Mouse (Mus musculus) embryonic facial prominence, embryonic 11.5 days (tissue): ENCODE data around the gene Hmcn2. TPM values are rescaled to one million over a fixed set of nuclear protein-coding genes. Genes with fewer than 3 reads are reported as not detected.

ENCODE experiments used
- ATAC-seq: fragments of 200-750 bp; cut with Nextera tagmentation; replicated peaks from 2 replicates; pipeline ENCODE4 v1.8.0; 2017; ENCODE audit warnings: low read depth; ENCODE audit not compliant: insufficient number of reproducible peaks, low FRiP score, low TSS enrichment
- DNase-seq: peaks from one replicate; pipeline ENCODE4 v3.0.0-alpha.2; 2015; ENCODE audit warnings: low spot score
- H3K27ac ChIP-seq: fragments of 300-500 bp; sonication (generic); replicated peaks from 2 replicates; pipeline ENCODE4 v1.5.1; 2014; ENCODE audit warnings: mild to moderate bottlenecking, low read depth, low read length, control low read depth
- H3K27me3 ChIP-seq: fragments of 300-500 bp; sonication (generic); 2 replicates; pipeline ENCODE4 v1.6.1; 2014; ENCODE audit warnings: mild to moderate bottlenecking, low read length, moderate library complexity, mixed read lengths; ENCODE audit not compliant: control insufficient read depth, insufficient read depth
- H3K36me3 ChIP-seq: fragments of 300-500 bp; sonication (generic); replicated peaks from 2 replicates; pipeline ENCODE4 v1.6.1; 2014; ENCODE audit warnings: low read depth, mild to moderate bottlenecking, low read length, moderate library complexity, mixed read lengths; ENCODE audit not compliant: control insufficient read depth, insufficient read depth
- H3K4me1 ChIP-seq: fragments of 300-500 bp; sonication (generic); 2 replicates; pipeline ENCODE4 v1.6.1; 2014; ENCODE audit warnings: low read length, mixed read lengths; ENCODE audit not compliant: control insufficient read depth, insufficient read depth
- H3K4me2 ChIP-seq: fragments of 300-500 bp; sonication (generic); 2 replicates; pipeline ENCODE4 v1.6.1; 2014; ENCODE audit warnings: low read depth, mild to moderate bottlenecking, control low read depth, low read length, moderate library complexity
- H3K4me3 ChIP-seq: fragments of 300-500 bp; sonication (generic); 2 replicates; pipeline ENCODE4 v1.5.1; 2014; ENCODE audit warnings: low read depth, low read length, control low read depth
- H3K9ac ChIP-seq: fragments of 300-500 bp; sonication (generic); replicated peaks from 2 replicates; pipeline ENCODE4 v1.6.1; 2014; ENCODE audit warnings: mild to moderate bottlenecking, control low read depth, low read length
- H3K9me3 ChIP-seq: fragments of 300-500 bp; sonication (generic); replicated peaks from 2 replicates; pipeline ENCODE4 v1.6.1; 2016; ENCODE audit warnings: mild to moderate bottlenecking, low read length, inconsistent platforms, mixed read lengths; ENCODE audit not compliant: control insufficient read depth
- WGBS: fragments of 180-500 bp; shearing (Covaris S2); extraction: QIAGEN DNeasy Blood & Tissue Kit; methylation state at CpG from one replicate; pipeline ENCODE4 v1.1.7; 2014; 5-methylcytosine and 5-hydroxymethylcytosine counted together
- polyA plus RNA-seq: library from polyadenylated mRNA; unstranded; fragments of >200 nt; fragmentation: Nextera tagmentation; extraction: Ambion mirVana; gene quantifications from 2 replicates; pipeline ENCODE4 v1.2.1, GENCODE M21; 2014

The Hmcn2 gene
- polyA plus RNA-seq, 1 experiment from 2014 or later = 0.10 TPM

- Histone ChIP-seq H3K4me3 (no peak overlapping the region), H3K4me2 (no peak overlapping the region), H3K36me3 (no peaks in the 10 kb centered on the region), H3K9ac (no peak overlapping the region), H3K9me3 (no peaks in the 10 kb centered on the region), H3K27ac (no peak overlapping the region), H3K4me1 (no peaks in the 10 kb centered on the region; the same call in 1 of the 2 replicates), H3K27me3 (peaks cover 3% of the 10 kb centered on the region)
- no peak for DNase-seq
- ATAC-seq = no peak
- WGBS = 45% methylated on average over 15 of the region's 15 CpGs
Observed at GRCm38 (mm10) chr2:31502616-31503522, 188.7 kb downstream of the Hmcn2 start.

GRCm38 (mm10) chr2:31505472-31505871 is 191.3 kb downstream of the Hmcn2 start:
- 61% methylated on average over 11 of the region's 11 CpGs for WGBS
- Histone ChIP-seq H3K4me2 (no peak overlapping the region), H3K9me3 (no peaks in the 10 kb centered on the region), H3K4me3 (no peak overlapping the region), H3K36me3 (no peaks in the 10 kb centered on the region), H3K9ac (no peak overlapping the region), H3K27ac (no peak overlapping the region), H3K27me3 (no peaks in the 10 kb centered on the region; the same call in 1 of the 2 replicates), H3K4me1 (peaks cover 3% of the 10 kb centered on the region; the same call in 1 of the 2 replicates)
- ATAC-seq (no peak), DNase-seq (no peak)

- no peak for DNase-seq
- Histone ChIP-seq H3K27me3 (no peaks in the 10 kb centered on the region), H3K9ac (no peak overlapping the region), H3K9me3 (no peaks in the 10 kb centered on the region), H3K4me1 (peaks cover 3% of the 10 kb centered on the region), H3K4me3 (no peak overlapping the region), H3K4me2 (no peak overlapping the region), H3K36me3 (no peaks in the 10 kb centered on the region), H3K27ac (no peak overlapping the region)
- ATAC-seq = no peak
- 95% methylated on average over 6 of the region's 6 CpGs for WGBS
Observed at GRCm38 (mm10) chr2:31508851-31509250, 194.6 kb downstream of the Hmcn2 start.

Other genes starting within 250 kb of the Hmcn2 start
- 15.9 and 17.9 TPM in 2 replicates for gene Fnbp1, start 172.4 kb upstream of the Hmcn2 start, polyA plus RNA-seq
- gene Gpr107, start 162.1 kb upstream of the Hmcn2 start, polyA plus RNA-seq = 23.1 and 28.6 TPM in 2 replicates
- 59.5 and 60.3 TPM in 2 replicates for gene Ncs1, start 68.6 kb upstream of the Hmcn2 start, polyA plus RNA-seq
- gene Ass1, start 155.8 kb downstream of the Hmcn2 start, polyA plus RNA-seq = 11.2 and 14.5 TPM in 2 replicates